Mouse (Mus musculus) splenic B cell, adult 2 months (primary cell): ENCODE data around the gene Mlh3.
"Not testable (repeated sequence)": the region's sequence is repeated elsewhere in the genome, so short reads cannot be mapped to it uniquely, and the experiment has no call there.

Experiments used
- DNase-seq: peaks from one replicate; pipeline ENCODE4 v3.0.0-alpha.2; 2011; ENCODE audit warnings: low read depth, low spot score
- H3K27me3 ChIP-seq: 2 replicates; pipeline ENCODE4 v1.6.1; 2012; ENCODE audit warnings: mild to moderate bottlenecking, low read length, moderate library complexity, mixed read lengths; ENCODE audit not compliant: control insufficient read depth, poor library complexity, insufficient read depth, severe bottlenecking
- H3K36me3 ChIP-seq: 2 replicates; pipeline ENCODE4 v1.6.1; 2012; ENCODE audit warnings: mild to moderate bottlenecking, low read length, moderate library complexity, mixed read lengths; ENCODE audit not compliant: control insufficient read depth, poor library complexity, insufficient read depth, severe bottlenecking

Gene Mlh3

DNA sequence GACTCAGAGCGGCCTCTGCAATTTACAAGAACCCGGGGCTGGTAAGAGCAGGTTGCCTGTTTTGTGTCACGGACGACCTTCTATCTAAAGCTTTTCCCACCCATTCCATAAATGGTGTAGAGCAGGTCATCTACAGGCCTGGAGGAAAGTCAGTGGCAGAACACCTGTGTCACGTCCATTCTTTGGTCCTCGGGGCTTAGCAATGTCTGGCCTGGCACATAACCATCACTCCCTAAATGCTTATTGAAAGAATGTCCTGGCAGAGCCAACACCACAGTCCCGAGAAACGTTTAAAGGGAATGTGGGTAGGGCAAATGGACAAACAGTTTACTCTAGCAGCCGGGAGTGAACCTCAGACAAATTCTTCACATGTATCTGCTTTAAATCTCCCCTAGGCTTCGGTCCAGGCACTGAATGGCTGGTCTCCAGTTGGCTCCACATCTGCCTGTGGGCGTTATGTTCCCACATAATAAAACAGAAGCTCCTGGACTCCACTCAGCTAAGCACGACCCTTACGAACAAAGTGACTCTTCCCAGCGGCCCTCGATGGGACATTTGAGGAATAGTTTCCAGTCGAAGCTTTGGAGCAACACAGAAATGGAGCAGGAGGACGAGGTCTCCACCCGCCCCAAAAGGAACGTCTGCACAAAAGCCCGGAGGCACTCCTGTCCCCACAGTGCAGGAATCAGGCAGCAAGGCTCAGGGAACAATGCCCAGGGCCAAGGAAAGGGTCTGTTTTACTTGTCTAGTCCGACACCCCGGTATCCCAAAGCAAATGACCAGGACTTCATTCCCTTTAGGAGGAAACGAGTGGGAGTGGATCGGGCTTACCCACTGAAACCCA lies 19.0 kb upstream of the Mlh3 start:
- Histone ChIP-seq H3K27me3 (no peaks in the 10 kb centered on the region; the same call in 1 of the 2 replicates), H3K36me3 (no peaks in the 10 kb centered on the region)
- no peak for DNase-seq

- DNase-seq, result peak; percentile 92
- no peaks in the 10 kb centered on the region for H3K36me3 ChIP-seq
These were observed 18.2 kb upstream of the Mlh3 start, which contains the start of gene Zc2hc1c for GRCm38 (mm10) chr12:85288486-85289156. Gene Zc2hc1c (plus strand): TSS chr12:85288591.

DNA sequence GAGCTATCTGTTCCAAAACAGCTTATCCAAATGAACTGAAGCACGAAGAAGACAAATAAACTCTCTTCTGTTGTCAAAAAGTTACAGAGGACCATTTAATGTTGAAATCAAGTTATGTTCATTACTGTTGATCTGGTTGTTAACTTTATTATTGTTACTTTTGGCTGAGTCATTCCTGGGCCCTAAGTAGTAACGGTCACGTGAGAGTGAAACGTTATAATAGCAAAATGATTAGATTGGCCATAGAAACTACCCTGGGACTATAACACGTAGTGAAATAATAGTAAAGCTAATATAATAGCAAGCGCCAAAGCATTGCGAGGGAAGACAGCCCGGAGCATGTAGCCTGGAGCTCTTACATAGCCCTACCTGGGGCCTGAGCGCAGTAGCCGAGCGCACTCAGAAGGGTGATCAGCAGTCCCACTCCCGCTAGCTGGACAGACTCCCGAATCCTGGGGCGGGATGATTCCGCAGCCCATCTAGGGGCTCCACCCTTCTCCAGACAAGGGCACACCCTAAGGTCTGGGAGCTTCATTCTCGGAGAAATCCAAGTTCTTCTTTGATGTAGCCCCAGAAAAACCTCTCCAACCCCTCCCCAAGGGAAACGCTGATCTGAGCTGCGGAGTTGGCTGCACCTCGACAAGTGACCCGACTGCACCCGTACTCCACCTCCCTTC lies 17.5 kb upstream of the Mlh3 start, which contains the start of gene Acyp1:
Gene Acyp1 (minus strand): TSS at position 630 of the 677 bp plus-strand sequence.
- no peaks in the 10 kb centered on the region for H3K36me3 ChIP-seq
- DNase-seq, result no peak
- H3K27me3 ChIP-seq, result no peaks in the 10 kb centered on the region; the same call in 1 of the 2 replicates

More at GRCm38 (mm10) chr12:85288486-85289156, 18.2 kb upstream of the Mlh3 start, which contains the start of gene Zc2hc1c:
- H3K27me3 ChIP-seq, result no peaks in the 10 kb centered on the region; the same call in 1 of the 2 replicates

- no peaks in the 10 kb centered on the region; the same call in 1 of the 2 replicates for H3K27me3 ChIP-seq
- no peaks in the 10 kb centered on the region for H3K36me3 ChIP-seq
- DNase-seq, result peak; percentile 61
These were observed 16.5 kb upstream of the Mlh3 start for GRCm38 (mm10) chr12:85286941-85287340.

GRCm38 (mm10) chr12:85284996-85285395 lies 14.6 kb upstream of the Mlh3 start:
- DNase-seq, result no peak
- no peaks in the 10 kb centered on the region for H3K36me3 ChIP-seq

GRCm38 (mm10) chr12:85284331-85284730 lies 13.9 kb upstream of the Mlh3 start:
- DNase-seq, result peak; percentile 25
- no peaks in the 10 kb centered on the region for H3K36me3 ChIP-seq
- H3K27me3 ChIP-seq, result no peaks in the 10 kb centered on the region

More at GRCm38 (mm10) chr12:85284996-85285395, 14.6 kb upstream of the Mlh3 start:
- no peaks in the 10 kb centered on the region for H3K27me3 ChIP-seq

DNA sequence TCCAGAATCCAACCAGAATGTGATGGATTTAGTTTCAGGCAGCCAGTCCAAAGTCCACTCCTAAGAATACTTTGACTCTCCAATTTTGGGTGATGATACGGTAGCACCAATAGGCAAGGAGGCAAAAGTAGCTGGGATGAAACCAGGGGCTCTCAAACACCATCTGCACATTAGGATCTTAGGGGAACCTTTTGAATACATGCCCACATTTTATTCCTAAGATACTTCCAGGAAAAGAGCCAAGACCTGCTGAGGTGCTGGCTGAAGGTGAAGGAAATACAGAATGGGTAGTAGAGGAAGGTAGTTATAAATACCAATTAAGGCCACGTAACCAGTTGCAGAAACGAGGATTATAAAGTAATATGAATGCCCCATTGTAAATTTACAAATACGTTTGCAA lies 11.4 kb upstream of the Mlh3 start:
- DNase-seq, H3K27me3 ChIP-seq, H3K36me3 ChIP-seq: not testable (repeated sequence)

GRCm38 (mm10) chr12:85280845-85281651 lies 10.6 kb upstream of the Mlh3 start:
- no peaks in the 10 kb centered on the region for H3K27me3 ChIP-seq
- no peaks in the 10 kb centered on the region for H3K36me3 ChIP-seq
- DNase-seq, result no peak

DNA sequence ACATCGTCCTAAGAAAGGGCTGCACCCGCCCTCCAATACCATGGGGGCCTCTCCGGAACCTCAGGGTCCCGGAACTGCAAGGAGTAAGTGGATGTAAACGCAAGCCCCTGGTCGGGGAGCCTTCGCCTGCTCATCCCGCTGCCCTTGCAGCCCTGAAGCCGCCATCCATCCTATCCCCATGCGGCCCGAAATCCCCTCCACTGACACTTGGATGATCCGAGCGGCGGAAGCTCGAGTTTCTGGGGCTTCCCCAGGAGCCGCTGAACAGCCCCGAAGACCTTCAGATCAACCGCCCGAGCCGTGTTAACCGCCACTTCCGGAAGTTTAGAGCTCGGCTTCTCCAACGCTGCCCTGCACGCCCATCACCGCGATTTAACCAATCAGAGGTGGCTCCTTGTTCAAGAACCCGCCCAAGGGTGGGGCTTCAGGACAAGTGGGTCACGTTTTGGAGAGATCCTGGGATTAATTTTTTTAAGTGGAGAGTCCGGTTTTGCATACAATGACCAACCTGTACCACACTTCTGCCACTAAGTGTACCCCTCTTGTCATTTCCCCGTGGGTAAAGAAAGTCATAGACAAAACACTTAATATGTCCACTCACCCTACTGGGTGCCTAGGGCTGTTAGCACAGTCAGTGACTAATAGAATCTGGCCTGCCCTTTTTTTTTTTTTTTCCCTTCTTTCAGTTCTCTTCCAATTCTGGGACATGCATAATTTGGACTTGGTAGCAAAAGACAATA lies 9.9 kb upstream of the Mlh3 start:
- DNase-seq, result peak; percentile 96
- no peaks in the 10 kb centered on the region for H3K36me3 ChIP-seq
- H3K27me3 ChIP-seq, result no peaks in the 10 kb centered on the region

DNA sequence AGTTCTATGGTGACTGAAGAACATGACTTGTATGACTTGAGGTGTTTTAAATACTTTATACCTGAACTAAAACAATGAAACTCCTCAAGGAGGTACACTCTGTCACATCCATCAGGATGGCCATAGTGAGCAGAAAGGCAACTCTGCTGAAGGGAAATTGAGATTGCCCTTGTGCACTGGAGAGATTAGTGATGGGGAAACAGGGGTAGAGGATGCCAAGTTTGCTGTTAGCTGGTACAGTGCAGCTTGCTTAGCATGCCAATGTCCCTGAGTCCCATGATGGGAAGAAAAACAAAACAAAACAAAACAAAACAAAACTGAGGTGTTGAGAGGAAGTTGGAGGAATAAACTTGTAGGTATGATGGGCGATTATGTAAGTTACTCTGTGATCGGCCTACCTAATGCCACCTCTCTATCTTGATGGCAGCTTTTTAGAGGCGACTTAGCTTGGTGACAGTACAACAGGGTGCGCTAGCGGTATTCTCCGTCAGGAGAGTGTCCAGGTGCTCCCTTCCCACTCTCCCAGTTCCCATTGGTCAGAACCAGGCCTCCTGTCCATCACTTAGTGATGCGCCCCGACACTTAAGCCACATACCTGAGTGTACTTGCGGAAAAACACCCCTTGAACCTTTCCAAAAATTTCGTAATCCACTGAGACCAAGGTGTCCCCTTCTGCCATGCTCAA lies 9.1 kb upstream of the Mlh3 start:
- H3K27me3 ChIP-seq, result no peaks in the 10 kb centered on the region
- H3K36me3 ChIP-seq, result no peaks in the 10 kb centered on the region
- DNase-seq, result no peak

DNA sequence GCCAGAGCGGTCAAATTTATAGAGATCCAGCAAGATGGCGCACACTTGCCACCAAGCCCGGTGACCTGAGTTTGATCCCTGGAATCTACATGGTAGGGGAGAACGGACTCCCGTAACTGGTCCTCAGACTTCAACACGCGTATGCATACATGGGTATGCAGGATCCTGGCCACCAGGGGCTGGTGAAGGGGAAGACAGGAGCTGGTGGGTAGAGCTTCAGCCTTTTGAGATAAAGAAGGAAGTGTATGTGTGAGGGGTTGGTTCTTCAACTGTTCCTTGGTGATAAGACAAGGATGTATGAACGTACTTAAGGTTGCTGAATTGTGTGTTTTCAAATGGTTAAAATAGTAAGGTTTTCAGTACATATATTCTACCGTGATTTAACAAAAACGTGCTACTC lies 8.5 kb upstream of the Mlh3 start:
- Histone ChIP-seq H3K36me3 (no peaks in the 10 kb centered on the region), H3K27me3 (no peaks in the 10 kb centered on the region)
- no peak for DNase-seq

DNA sequence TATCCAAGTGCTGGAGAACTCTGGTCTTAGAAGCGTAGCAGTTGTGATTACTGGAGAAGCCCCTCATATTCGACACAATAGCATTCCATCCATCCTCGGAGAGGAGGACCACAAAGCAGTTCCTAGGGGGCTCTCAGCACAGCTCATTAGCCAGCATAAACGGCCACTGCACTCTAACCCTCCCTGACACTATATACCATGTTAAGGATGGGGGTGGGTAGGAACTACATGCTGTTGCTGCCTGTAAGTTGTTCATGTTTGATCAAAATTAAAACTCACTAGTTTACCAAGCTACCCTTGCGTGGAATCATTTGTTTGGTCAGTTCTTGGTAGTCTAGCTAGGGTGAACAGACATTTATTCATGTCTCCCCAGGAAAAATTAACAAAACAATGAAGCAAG lies 5.9 kb upstream of the Mlh3 start:
- DNase-seq, result no peak

DNA sequence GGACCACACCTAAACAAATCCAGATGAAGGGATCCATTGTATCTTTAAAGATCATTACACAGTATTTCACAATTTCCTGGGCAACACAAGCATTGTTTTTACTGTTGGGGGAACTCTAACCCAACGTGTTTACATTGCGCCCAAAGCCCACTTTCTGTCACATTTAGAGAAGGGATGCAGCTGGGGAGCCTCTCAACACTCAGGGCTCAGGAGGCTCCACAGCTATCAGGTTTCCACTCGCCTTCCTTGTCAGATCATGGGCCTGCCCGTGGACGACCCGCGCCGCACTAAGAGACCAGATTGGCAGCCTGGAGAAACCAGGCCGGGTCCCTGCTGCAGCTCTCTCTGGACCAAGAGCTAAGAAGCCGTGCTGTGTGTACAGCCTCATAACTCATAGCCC lies 3.1 kb upstream of the Mlh3 start:
- H3K36me3 ChIP-seq, result no peaks in the 10 kb centered on the region
- no peaks in the 10 kb centered on the region for H3K27me3 ChIP-seq
- no peak for DNase-seq

More for the DNA sequence above, 5.9 kb upstream of the Mlh3 start:
- H3K36me3 ChIP-seq, result no peaks in the 10 kb centered on the region
- H3K27me3 ChIP-seq, result no peaks in the 10 kb centered on the region
